Mouse (Mus musculus) C2C12 (cell line): Measurements from ENCODE around the gene Serpina3j. TPM values are rescaled to one million over a fixed set of nuclear protein-coding genes. Genes with fewer than 3 reads are reported as not detected.
"Not testable (repeated sequence)": the region's sequence is repeated elsewhere in the genome, so short reads cannot be mapped to it uniquely, and the experiment has no call there.

ENCODE experiments used
- H3K27me3 ChIP-seq: one replicate; pipeline ENCODE4 v1.6.1; 2011; ENCODE audit not compliant: control insufficient read depth, insufficient read depth, insufficient read length
- H3K36me3 ChIP-seq: one replicate; pipeline ENCODE4 v1.6.1; 2011; ENCODE audit not compliant: control insufficient read depth, insufficient read depth
- H3K4me3 ChIP-seq: one replicate; pipeline ENCODE4 v1.5.1; 2011; ENCODE audit warnings: mild to moderate bottlenecking, control low read depth; ENCODE audit not compliant: poor library complexity, insufficient read depth, severe bottlenecking
- H3K79me2 ChIP-seq: one replicate; pipeline ENCODE4 v1.6.1; 2011; ENCODE audit not compliant: control insufficient read depth, insufficient read depth
- H3K79me3 ChIP-seq: one replicate; pipeline ENCODE4 v1.6.1; 2011; ENCODE audit warnings: low read depth, control low read depth
- H3ac ChIP-seq: one replicate; pipeline ENCODE3; 2011; ENCODE audit warnings: low read depth; ENCODE audit not compliant: control insufficient read depth, insufficient read length
- CEBPB ChIP-seq: IDR thresholded peaks from one replicate; pipeline ENCODE4 v1.6.1; 2011; ENCODE audit warnings: low read depth, mild to moderate bottlenecking, control low read depth, moderate library complexity
- CTCF ChIP-seq: IDR thresholded peaks from one replicate; pipeline ENCODE4 v1.5.1; 2011; ENCODE audit not compliant: control insufficient read depth, insufficient read depth, insufficient read length
- FOSL1 ChIP-seq: IDR thresholded peaks from one replicate; pipeline ENCODE4 v1.8.0; 2011; ENCODE audit warnings: mild to moderate bottlenecking, low read length; ENCODE audit not compliant: poor library complexity, insufficient read depth, severe bottlenecking
- MAX ChIP-seq: IDR thresholded peaks from one replicate; pipeline ENCODE4 v1.6.1; 2011; ENCODE audit warnings: mild to moderate bottlenecking, control low read depth
- MYOD1 ChIP-seq: IDR thresholded peaks from one replicate; pipeline ENCODE4 v1.6.1; 2011; ENCODE audit warnings: low read depth; ENCODE audit not compliant: control insufficient read depth, insufficient read length
- MYOG ChIP-seq: IDR thresholded peaks from one replicate; pipeline ENCODE4 v1.6.1; 2011; ENCODE audit not compliant: control insufficient read depth, insufficient read length; ENCODE audit errors: extremely low read depth
- USF1 ChIP-seq: IDR thresholded peaks from one replicate; pipeline ENCODE4 v1.6.1; 2011; ENCODE audit warnings: low read depth, mild to moderate bottlenecking, control low read depth, moderate library complexity
- polyA plus RNA-seq: library from polyadenylated mRNA; unstranded; fragments of >200 nt; fragmentation: generic; extraction: Trizol; gene quantifications from one replicate; pipeline ENCODE4 v1.2.1, GENCODE M21; 2012; ENCODE audit warnings: missing spikeins

Gene Serpina3j
- polyA plus RNA-seq, 1 experiment = not detected

DNA sequence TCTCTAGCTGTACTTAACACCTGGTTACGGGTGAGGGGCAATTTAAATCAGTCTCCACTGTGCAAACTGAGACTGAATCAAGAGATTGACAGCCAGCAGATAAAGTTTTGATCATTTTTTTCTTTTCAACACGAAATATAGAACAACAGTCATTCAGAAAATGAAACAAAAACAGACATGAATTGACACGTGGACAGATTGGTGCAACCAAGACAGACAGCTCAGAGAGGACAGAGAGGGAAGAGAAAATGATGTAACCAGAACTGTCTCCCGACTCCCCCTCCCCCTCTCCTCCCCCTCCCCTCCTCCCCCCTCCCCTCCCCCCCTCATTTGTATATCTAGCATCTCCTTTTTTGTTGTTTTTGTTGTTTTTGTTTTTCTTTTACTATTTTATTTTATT lies 24.5 kb upstream of the Serpina3j start:
- Histone ChIP-seq H3K36me3 (no peaks in the 10 kb centered on the region), H3K4me3 (no peak overlapping the region)

DNA sequence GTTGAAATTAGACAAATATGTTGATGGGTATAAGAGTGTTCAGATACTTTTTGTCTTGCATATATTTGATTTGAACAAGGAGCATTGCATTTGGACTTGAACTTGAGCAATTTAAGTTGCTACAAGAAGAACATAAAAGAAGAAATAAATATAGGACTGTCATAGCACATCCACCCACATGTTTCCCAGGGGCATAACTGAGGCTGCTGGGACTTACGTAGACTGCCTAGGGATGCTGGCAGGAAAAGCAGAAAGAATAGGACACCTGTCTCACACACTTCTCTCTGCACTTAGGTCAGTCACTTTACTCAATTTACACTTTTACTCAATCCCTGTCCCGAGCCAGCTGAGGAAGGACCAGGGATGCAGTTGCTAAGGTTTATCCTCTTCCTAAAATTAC lies 20.4 kb upstream of the Serpina3j start:
- Histone ChIP-seq H3K27me3 (no peaks in the 10 kb centered on the region), H3ac (no peak overlapping the region), H3K79me3 (no peaks in the 10 kb centered on the region), H3K36me3 (no peaks in the 10 kb centered on the region), H3K79me2 (no peaks in the 10 kb centered on the region), H3K4me3 (no peak overlapping the region)
- TF ChIP-seq MYOG (no peak), MAX (no peak), CTCF (no peak), USF1 (no peak), FOSL1 (no peak), CEBPB (no peak)

More for the DNA sequence above, 24.5 kb upstream of the Serpina3j start:
- Histone ChIP-seq H3K79me3 (no peaks in the 10 kb centered on the region), H3ac (no peak overlapping the region), H3K79me2 (no peaks in the 10 kb centered on the region), H3K27me3 (no peaks in the 10 kb centered on the region)
- TF ChIP-seq USF1 (no peak), CEBPB (no peak), CTCF (no peak)

DNA sequence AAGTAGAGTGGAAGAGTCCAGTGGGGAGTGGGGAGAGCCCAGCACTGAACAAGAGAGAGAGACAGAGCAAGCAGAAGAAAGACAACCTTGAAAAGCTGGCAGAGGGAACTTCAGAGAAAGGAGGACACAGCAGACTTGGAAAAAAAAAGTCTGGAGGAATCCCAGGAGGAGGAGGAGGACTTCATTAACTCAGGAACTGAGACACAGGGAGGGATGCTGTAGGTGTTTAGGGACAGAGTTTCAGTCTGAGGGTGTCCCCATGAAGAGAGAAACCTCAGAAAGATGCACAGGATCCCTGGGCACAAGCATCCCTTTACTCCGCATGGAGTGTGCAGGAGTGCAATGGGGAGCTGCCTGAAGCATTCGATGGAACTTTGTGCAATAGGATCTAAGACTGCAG lies 16.3 kb upstream of the Serpina3j start:
- TF ChIP-seq MAX = no peak
- TF ChIP-seq CEBPB = no peak
- no peak for TF ChIP-seq MYOD1
- TF ChIP-seq MYOG = no peak
- no peak for TF ChIP-seq USF1
- TF ChIP-seq CTCF = no peak
- TF ChIP-seq FOSL1 = no peak
- Histone ChIP-seq H3K36me3 (no peaks in the 10 kb centered on the region), H3ac (no peak overlapping the region), H3K79me3 (no peaks in the 10 kb centered on the region), H3K4me3 (no peak overlapping the region), H3K27me3 (no peaks in the 10 kb centered on the region), H3K79me2 (no peaks in the 10 kb centered on the region)

DNA sequence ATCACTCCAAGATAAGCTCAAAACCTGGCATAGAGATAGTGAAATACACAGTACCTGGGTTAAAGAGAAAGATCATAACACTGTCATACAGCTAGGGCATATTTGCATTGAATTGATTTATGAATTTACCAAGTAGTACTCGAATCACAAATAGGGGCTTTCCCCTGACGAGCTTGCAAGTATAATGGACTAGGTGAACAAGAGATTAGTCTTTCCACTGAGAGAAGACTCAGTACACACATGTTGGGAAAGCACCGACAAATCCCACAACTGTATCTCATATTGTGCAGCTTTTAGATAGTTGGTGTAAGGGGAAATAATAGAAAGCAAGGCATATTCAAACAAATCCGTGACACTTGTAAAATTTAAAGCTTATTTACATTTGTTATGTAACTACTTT lies 8.4 kb upstream of the Serpina3j start:
- no peaks in the 10 kb centered on the region for H3K36me3 ChIP-seq
- H3K27me3 ChIP-seq = no peaks in the 10 kb centered on the region
- TF ChIP-seq CEBPB = no peak
- TF ChIP-seq USF1 = no peak
- TF ChIP-seq MAX = no peak
- TF ChIP-seq MYOD1 = no peak
- no peak for TF ChIP-seq CTCF
- no peak for TF ChIP-seq FOSL1
- H3K79me2 ChIP-seq = no peaks in the 10 kb centered on the region
- H3K79me3 ChIP-seq = no peaks in the 10 kb centered on the region
- no peak overlapping the region for H3ac ChIP-seq
- no peak overlapping the region for H3K4me3 ChIP-seq

DNA sequence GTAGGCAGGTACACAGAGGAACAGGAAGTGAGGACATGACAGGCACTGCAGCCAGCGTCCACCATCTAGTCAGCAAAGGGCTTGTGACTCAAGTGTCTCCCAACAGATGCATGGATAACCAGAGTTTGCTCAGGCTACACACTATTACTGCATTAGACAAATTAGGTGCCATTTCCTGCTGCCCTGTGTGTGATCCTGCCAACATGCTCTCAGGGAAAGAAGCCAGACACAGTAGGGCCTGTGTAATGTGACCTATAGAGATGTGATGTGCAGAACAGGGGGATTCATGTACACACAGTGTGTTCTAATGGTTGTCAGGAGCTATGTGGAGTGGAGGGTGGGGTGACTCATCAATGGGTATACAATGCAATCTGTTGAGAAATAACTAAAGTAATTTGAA lies 8.1 kb downstream of the Serpina3j start:
- Histone ChIP-seq H3K4me3 (no peak overlapping the region), H3K79me2 (no peaks in the 10 kb centered on the region), H3K79me3 (no peaks in the 10 kb centered on the region), H3K36me3 (no peaks in the 10 kb centered on the region), H3K27me3 (no peaks in the 10 kb centered on the region), H3ac (no peak overlapping the region)
- TF ChIP-seq MAX (no peak), CTCF (no peak), USF1 (no peak), MYOD1 (no peak), CEBPB (no peak), FOSL1 (no peak), MYOG (no peak)

DNA sequence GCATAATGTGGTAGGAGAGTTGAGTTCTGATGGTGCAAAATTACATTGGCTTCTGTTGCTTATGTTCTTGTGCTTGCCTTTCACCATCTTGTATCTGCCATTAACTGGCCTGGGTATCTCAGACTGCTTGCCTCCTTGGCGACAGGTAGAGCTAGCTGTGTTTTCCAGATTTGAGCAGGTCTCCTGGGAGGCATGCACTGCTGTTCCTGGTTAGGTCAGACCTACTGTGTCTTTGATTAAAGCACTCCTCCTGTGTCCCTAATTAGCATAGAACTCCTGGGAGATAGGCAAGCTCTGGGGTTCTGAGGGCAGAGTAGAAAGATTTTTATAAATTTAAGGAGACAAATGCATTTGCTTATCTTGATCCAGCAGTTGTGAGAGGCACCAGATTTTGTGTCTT lies 17.3 kb downstream of the Serpina3j start:
- Histone ChIP-seq H3K36me3 (no peaks in the 10 kb centered on the region), H3K79me3 (no peaks in the 10 kb centered on the region), H3ac (no peak overlapping the region), H3K79me2 (no peaks in the 10 kb centered on the region), H3K4me3 (no peak overlapping the region), H3K27me3 (no peaks in the 10 kb centered on the region)
- TF ChIP-seq MYOG (no peak), MAX (no peak), CTCF (no peak), CEBPB (no peak), FOSL1 (no peak), USF1 (no peak), MYOD1 (no peak)

DNA sequence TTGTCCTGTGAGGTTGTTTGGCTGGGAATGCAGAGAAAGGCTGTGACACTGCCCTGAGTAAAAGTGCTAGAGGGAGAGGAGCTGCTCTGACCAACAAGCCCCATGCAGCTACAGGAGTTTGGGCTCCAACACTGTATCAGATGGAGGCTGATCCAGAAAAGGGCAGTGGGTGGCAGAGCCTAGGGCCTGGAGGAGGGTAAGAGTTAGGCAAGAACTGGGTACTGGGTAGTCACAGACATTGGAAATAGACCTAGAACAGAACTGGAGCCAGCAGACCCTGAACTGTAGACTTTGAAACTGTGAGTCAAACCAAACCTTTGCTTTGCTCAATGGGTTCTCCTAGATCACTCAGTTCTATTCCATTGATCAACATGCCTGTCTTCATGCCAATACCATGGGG lies 22.5 kb downstream of the Serpina3j start:
- not testable (repeated sequence) for H3K36me3 ChIP-seq, H3ac ChIP-seq, H3K27me3 ChIP-seq, H3K79me2 ChIP-seq, H3K4me3 ChIP-seq, H3K79me3 ChIP-seq

DNA sequence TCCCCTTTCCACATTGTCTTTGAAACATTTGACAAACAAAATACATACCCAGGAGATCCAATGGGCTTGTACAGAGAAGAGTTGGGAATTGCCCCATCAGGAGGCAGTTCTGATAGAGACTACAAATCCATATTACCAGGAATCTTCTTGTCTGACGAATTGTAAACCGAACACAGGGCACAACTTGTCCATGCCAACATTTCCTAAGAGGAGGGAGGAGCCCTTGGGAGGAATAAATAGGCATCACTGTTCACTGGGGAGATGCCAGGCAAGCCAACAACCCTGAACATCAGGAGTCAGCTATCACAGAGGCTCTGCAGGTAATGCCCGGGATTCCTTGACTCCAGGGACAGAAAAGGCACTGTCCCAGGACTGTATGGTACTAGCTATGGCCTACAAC lies 23.9 kb downstream of the Serpina3j start, which contains the start of the genes Serpina3k and Serpina3m:
TSS of gene Serpina3k (plus strand) at position 261 of the 400 bp plus-strand sequence.
TSS of gene Serpina3m (plus strand) at position 261 of the 400 bp plus-strand sequence.
- H3K27me3 ChIP-seq, H3K4me3 ChIP-seq, H3K79me3 ChIP-seq, H3K79me2 ChIP-seq, H3K36me3 ChIP-seq, H3ac ChIP-seq: not testable (repeated sequence)
